Mouse (Mus musculus) ES-Bruce4 (cell line): Measurements from ENCODE around the gene Atp2a1. TPM values are rescaled to one million over a fixed set of nuclear protein-coding genes. Genes with fewer than 3 reads are reported as not detected.

Experiments used
- H3K27ac ChIP-seq: 2 replicates; pipeline ENCODE4 v1.5.1; 2012; ENCODE audit warnings: low read length, inconsistent platforms; ENCODE audit not compliant: insufficient read depth
- H3K27me3 ChIP-seq: 2 replicates; pipeline ENCODE4 v1.6.1; 2012; ENCODE audit warnings: mild to moderate bottlenecking, low read length, inconsistent platforms; ENCODE audit not compliant: control insufficient read depth, poor library complexity, insufficient read depth, severe bottlenecking
- H3K36me3 ChIP-seq: 2 replicates; pipeline ENCODE4 v1.6.1; 2012; ENCODE audit warnings: inconsistent platforms, mild to moderate bottlenecking, low read length, moderate library complexity; ENCODE audit not compliant: control insufficient read depth, poor library complexity, insufficient read depth, severe bottlenecking
- H3K4me1 ChIP-seq: one replicate; pipeline ENCODE4 v1.8.1; 2011; ENCODE audit warnings: low read length; ENCODE audit not compliant: control insufficient read depth, insufficient read depth
- H3K4me3 ChIP-seq: 2 replicates; pipeline ENCODE4 v1.5.1; 2011; ENCODE audit warnings: low read depth, mild to moderate bottlenecking, low read length
- H3K9ac ChIP-seq: 2 replicates; pipeline ENCODE4 v1.6.1; 2012; ENCODE audit warnings: low read depth, mild to moderate bottlenecking, inconsistent platforms; ENCODE audit not compliant: poor library complexity, severe bottlenecking
- H3K9me3 ChIP-seq: replicated peaks from 2 replicates; pipeline ENCODE4 v1.6.1; 2012; ENCODE audit warnings: mild to moderate bottlenecking, low read length, inconsistent platforms; ENCODE audit not compliant: control insufficient read depth, poor library complexity, insufficient read depth, severe bottlenecking
- CTCF ChIP-seq: IDR thresholded peaks from one replicate; pipeline ENCODE4 v1.8.1; 2011; ENCODE audit warnings: low read depth, low read length
- EP300 ChIP-seq: IDR thresholded peaks from 2 replicates; pipeline ENCODE4 v1.6.1; 2011; ENCODE audit warnings: low read depth, low read length; ENCODE audit not compliant: insufficient read depth
- POLR2A ChIP-seq: IDR thresholded peaks from one replicate; pipeline ENCODE4 v1.8.1; 2011; ENCODE audit warnings: low read length; ENCODE audit not compliant: insufficient read depth
- polyA plus RNA-seq: library from polyadenylated mRNA; stranded (reverse); fragments of >200 nt; gene quantifications from 2 replicates; pipeline ENCODE4 v1.2.4, GENCODE M21; 2011; ENCODE audit warnings: low read depth; ENCODE audit not compliant: missing spikeins, insufficient read depth, insufficient read length

The Atp2a1 gene
- polyA plus RNA-seq, 1 experiment = 0.40 TPM

GRCm38 (mm10) chr7:126471361-126471760 is 8.5 kb upstream of the Atp2a1 start:
- Histone ChIP-seq H3K4me3 (no peak overlapping the region), H3K4me1 (no peaks in the 10 kb centered on the region), H3K9ac (no peak overlapping the region), H3K9me3 (no peaks in the 10 kb centered on the region), H3K27ac (no peak overlapping the region), H3K27me3 (no peaks in the 10 kb centered on the region), H3K36me3 (peaks cover 13% of the 10 kb centered on the region)
- TF ChIP-seq POLR2A (no peak), CTCF (no peak), EP300 (no peak)

- H3K36me3 ChIP-seq = peaks cover 13% of the 10 kb centered on the region
- H3K27ac ChIP-seq = no peak overlapping the region
- no peak overlapping the region for H3K4me3 ChIP-seq
- H3K9me3 ChIP-seq = no peaks in the 10 kb centered on the region
- H3K27me3 ChIP-seq = no peaks in the 10 kb centered on the region
- no peaks in the 10 kb centered on the region for H3K4me1 ChIP-seq
- no peak overlapping the region for H3K9ac ChIP-seq
- TF ChIP-seq CTCF (no peak), POLR2A (no peak), EP300 (no peak)
These were observed 7.2 kb upstream of the Atp2a1 start for GRCm38 (mm10) chr7:126470077-126470476.

DNA sequence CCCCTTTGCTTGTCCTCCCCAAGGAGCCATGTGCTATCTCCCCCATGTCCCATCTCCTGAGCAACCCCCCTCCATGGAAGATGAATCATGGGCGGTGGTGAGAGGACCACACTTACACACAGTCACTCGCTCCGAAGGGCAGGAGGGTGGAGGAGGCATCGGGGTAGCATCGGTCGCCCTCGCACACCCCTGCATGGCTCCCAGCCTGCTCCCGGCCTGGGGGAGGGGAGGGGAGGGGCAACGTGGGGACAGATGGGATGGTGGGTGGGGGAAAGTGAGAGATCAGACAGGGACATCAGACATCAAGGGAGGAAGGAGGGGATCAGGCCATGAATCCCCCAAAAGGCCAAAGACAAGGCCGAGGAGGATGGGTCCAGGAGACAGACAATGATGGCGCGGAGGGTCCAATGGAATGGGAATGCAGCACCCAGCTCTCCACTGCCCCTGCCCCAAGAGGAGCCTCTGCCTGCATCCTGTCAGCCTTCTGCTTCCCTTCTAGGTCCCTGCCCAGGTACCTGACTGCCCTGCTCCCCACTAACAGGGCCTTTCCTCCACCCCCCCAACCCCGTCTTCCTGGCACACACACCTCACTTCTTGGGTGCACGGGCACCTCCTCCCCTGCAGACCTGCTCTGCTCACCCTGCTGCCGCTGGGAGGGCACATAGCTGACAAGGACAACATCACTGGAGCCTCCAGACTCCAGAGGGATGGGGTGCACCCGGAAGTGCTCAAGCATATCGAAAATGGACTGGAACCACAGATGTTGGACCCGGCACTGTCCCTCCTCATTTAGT is 5.1 kb upstream of the Atp2a1 start:
- Histone ChIP-seq H3K9me3 (no peaks in the 10 kb centered on the region), H3K9ac (no peak overlapping the region), H3K27ac (no peak overlapping the region), H3K36me3 (peaks cover 13% of the 10 kb centered on the region), H3K4me3 (peak overlapping the region; percentile 43), H3K4me1 (peaks cover 3% of the 10 kb centered on the region), H3K27me3 (no peaks in the 10 kb centered on the region)
- no peak for TF ChIP-seq EP300
- TF ChIP-seq CTCF = no peak
- no peak for TF ChIP-seq POLR2A

GRCm38 (mm10) chr7:126467271-126467670 is 4.4 kb upstream of the Atp2a1 start:
- Histone ChIP-seq H3K4me3 (no peak overlapping the region), H3K27me3 (no peaks in the 10 kb centered on the region), H3K27ac (no peak overlapping the region), H3K9ac (no peak overlapping the region), H3K36me3 (peaks cover 10% of the 10 kb centered on the region), H3K4me1 (peaks cover 3% of the 10 kb centered on the region), H3K9me3 (no peaks in the 10 kb centered on the region)
- TF ChIP-seq CTCF (peak; percentile 66), EP300 (no peak)

GRCm38 (mm10) chr7:126466707-126467106 is 3.8 kb upstream of the Atp2a1 start:
- Histone ChIP-seq H3K4me1 (peaks cover 3% of the 10 kb centered on the region), H3K9me3 (no peaks in the 10 kb centered on the region), H3K4me3 (no peak overlapping the region), H3K27me3 (no peaks in the 10 kb centered on the region), H3K9ac (no peak overlapping the region), H3K36me3 (peaks cover 10% of the 10 kb centered on the region), H3K27ac (no peak overlapping the region)
- TF ChIP-seq POLR2A (no peak), EP300 (no peak), CTCF (no peak)

GRCm38 (mm10) chr7:126466116-126466515 is 3.2 kb upstream of the Atp2a1 start:
- Histone ChIP-seq H3K27ac (no peak overlapping the region), H3K36me3 (peaks cover 10% of the 10 kb centered on the region), H3K9ac (no peak overlapping the region), H3K4me1 (peaks cover 3% of the 10 kb centered on the region), H3K9me3 (no peaks in the 10 kb centered on the region), H3K27me3 (no peaks in the 10 kb centered on the region), H3K4me3 (no peak overlapping the region)
- TF ChIP-seq EP300 = no peak
- no peak for TF ChIP-seq POLR2A
- TF ChIP-seq CTCF = no peak
